Mouse (Mus musculus) ES-Bruce4 (cell line): ENCODE measurements at regions not wholly inside any gene's neighbourhood (a gene's known extent, or its start where the extent isn't known, plus 50 kb on each side); places are given as distances from the start of the nearest gene placed in this dataset.

Source experiments
- CTCF ChIP-seq: IDR thresholded peaks from one replicate; pipeline ENCODE4 v1.8.1; 2011; ENCODE audit warnings: low read depth, low read length
- EP300 ChIP-seq: IDR thresholded peaks from 2 replicates; pipeline ENCODE4 v1.6.1; 2011; ENCODE audit warnings: low read depth, low read length; ENCODE audit not compliant: insufficient read depth
- POLR2A ChIP-seq: IDR thresholded peaks from one replicate; pipeline ENCODE4 v1.8.1; 2011; ENCODE audit warnings: low read length; ENCODE audit not compliant: insufficient read depth

DNA sequence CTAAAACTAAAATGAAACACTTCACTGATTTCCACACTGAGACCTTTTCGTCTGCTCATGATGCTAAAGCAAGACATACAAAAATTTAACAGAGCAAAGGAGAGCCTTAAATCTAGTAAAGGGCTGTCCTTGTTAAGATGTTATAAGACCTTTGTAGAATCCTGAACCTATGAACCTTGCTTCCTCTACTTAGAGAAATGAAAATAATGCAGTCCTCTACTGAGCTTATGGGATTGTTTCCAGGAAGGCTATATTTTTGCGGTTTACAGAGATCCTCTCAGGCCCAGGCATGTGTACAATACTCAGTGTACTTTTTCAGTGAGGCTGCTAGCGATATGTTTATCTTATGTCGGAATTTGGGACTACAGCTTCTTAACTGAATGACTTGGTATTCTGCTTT lies 558.5 kb upstream of the Flrt2 start:
- TF ChIP-seq EP300 (no peak), CTCF (no peak), POLR2A (no peak)
